Mouse (Mus musculus) CH12.LX (cell line): ENCODE measurements at regions not wholly inside any gene's neighbourhood (a gene's known extent, or its start where the extent isn't known, plus 50 kb on each side); places are given as distances from the start of the nearest gene placed in this dataset.

Source experiments
- DNase-seq: peaks from one replicate; pipeline ENCODE4 v3.0.0-alpha.2; 2013; ENCODE audit errors: extremely low read depth
- H3K27ac ChIP-seq: 2 replicates; pipeline ENCODE4 v1.5.1; 2012; ENCODE audit warnings: low read depth, mild to moderate bottlenecking, control low read depth, moderate library complexity; ENCODE audit not compliant: insufficient read depth
- H3K27me3 ChIP-seq: replicated peaks from 2 replicates; pipeline ENCODE3; 2012; ENCODE audit warnings: inconsistent platforms
- H3K36me3 ChIP-seq, 2 experiments: replicated peaks in 1 of 2; 2 replicates each; pipeline versions ENCODE3 to v1.6.1; 2012; ENCODE audit warnings: inconsistent platforms in 1 of 2, low read length in 1 of 2, mild to moderate bottlenecking in 1 of 2, mixed read lengths in 1 of 2, moderate library complexity in 1 of 2; ENCODE audit not compliant: control insufficient read depth in 1 of 2, insufficient read depth in 1 of 2
- H3K4me1 ChIP-seq, 2 experiments: 2 replicates each; pipeline ENCODE4 v1.6.1; 2012; ENCODE audit warnings: inconsistent platforms in 1 of 2, moderate library complexity in 1 of 2; ENCODE audit not compliant: insufficient read depth in 2 of 2, control insufficient read depth in 1 of 2
- H3K4me2 ChIP-seq: 2 replicates; pipeline ENCODE4 v1.6.1; 2012; ENCODE audit warnings: low read depth, mild to moderate bottlenecking, control low read depth; ENCODE audit not compliant: poor library complexity, insufficient read depth, severe bottlenecking
- H3K4me3 ChIP-seq, 3 experiments: fragments of 150-350 bp in 1 of 3; sonication (generic) in 1 of 3; replicated peaks in 1 of 3; 2 replicates each; pipeline versions ENCODE3 to v1.5.1; 2011 to 2012; ENCODE audit warnings: low read depth in 2 of 3, low read length in 2 of 3, mild to moderate bottlenecking in 2 of 3, moderate library complexity in 2 of 3, control low read depth in 1 of 3, improper control_type of control experiment in 1 of 3, inconsistent platforms in 1 of 3, mixed read lengths in 1 of 3; ENCODE audit not compliant: poor library complexity in 1 of 3
- H3K79me2 ChIP-seq: replicated peaks from 2 replicates; pipeline ENCODE4 v1.6.1; 2012; ENCODE audit warnings: mild to moderate bottlenecking, moderate library complexity; ENCODE audit not compliant: control insufficient read depth, poor library complexity, insufficient read depth, severe bottlenecking; ENCODE audit errors: extremely low read depth
- H3K9ac ChIP-seq: 2 replicates; pipeline ENCODE4 v1.6.1; 2012; ENCODE audit warnings: low read depth, mild to moderate bottlenecking, control low read depth, moderate library complexity; ENCODE audit not compliant: insufficient read depth
- H3K9me3 ChIP-seq: replicated peaks from 2 replicates; pipeline ENCODE3; 2012; ENCODE audit warnings: low read length, inconsistent platforms, mixed read lengths
- CHD1 ChIP-seq: IDR thresholded peaks from 2 replicates; pipeline ENCODE4 v1.6.1; 2012; ENCODE audit warnings: low read depth, low read length, improper control_type of control experiment, inconsistent platforms
- CTCF ChIP-seq, 2 experiments: IDR thresholded peaks in 1 of 2; conservative IDR thresholded peaks in 1 of 2; 2 replicates each; pipeline ENCODE4 v1.5.1; 2011 to 2012; ENCODE audit warnings: low read depth in 2 of 2, low read length in 2 of 2, improper control_type of control experiment in 1 of 2, inconsistent platforms in 1 of 2, mild to moderate bottlenecking in 1 of 2, moderate library complexity in 1 of 2
- E2F4 ChIP-seq: IDR thresholded peaks from 2 replicates; pipeline ENCODE4 v1.6.1; 2011; ENCODE audit warnings: low read depth, low read length, improper control_type of control experiment; ENCODE audit not compliant: insufficient replicate concordance
- MXI1 ChIP-seq: IDR thresholded peaks from 2 replicates; pipeline ENCODE4 v1.6.1; 2011; ENCODE audit warnings: mild to moderate bottlenecking, low read depth, low read length, improper control_type of control experiment
- MYC ChIP-seq: IDR thresholded peaks from 2 replicates; pipeline ENCODE4 v1.6.1; 2011; ENCODE audit warnings: low read depth, mild to moderate bottlenecking, improper control_type of control experiment, low read length
- POLR2A ChIP-seq: IDR thresholded peaks from 2 replicates; pipeline ENCODE4 v1.6.1; 2011; ENCODE audit warnings: low read depth, mild to moderate bottlenecking, improper control_type of control experiment, low read length
- POLR2AphosphoS2 ChIP-seq: IDR thresholded peaks from 2 replicates; pipeline ENCODE4 v1.6.1; 2011; ENCODE audit warnings: low read depth, low read length, improper control_type of control experiment
- RCOR1 ChIP-seq: conservative IDR thresholded peaks from 2 replicates; pipeline ENCODE4 v1.6.1; 2012; ENCODE audit warnings: low read depth, mild to moderate bottlenecking, inconsistent platforms, low read length, improper control_type of control experiment
- SIN3A ChIP-seq: IDR thresholded peaks from 2 replicates; pipeline ENCODE4 v1.6.1; 2012; ENCODE audit warnings: low read length, improper control_type of control experiment, inconsistent platforms
- SMC3 ChIP-seq: IDR thresholded peaks from 2 replicates; pipeline ENCODE4 v1.6.1; 2011; ENCODE audit warnings: low read depth, low read length, improper control_type of control experiment
- TBP ChIP-seq: conservative IDR thresholded peaks from 2 replicates; pipeline ENCODE4 v1.6.1; 2011; ENCODE audit warnings: low read depth, low read length, improper control_type of control experiment
- UBTF ChIP-seq: IDR thresholded peaks from 2 replicates; pipeline ENCODE4 v1.6.1; 2012; ENCODE audit warnings: low read depth, mild to moderate bottlenecking, inconsistent platforms, low read length, improper control_type of control experiment, moderate library complexity
- USF1 ChIP-seq: IDR thresholded peaks from 2 replicates; pipeline ENCODE4 v1.6.1; 2014; ENCODE audit warnings: low read depth, mild to moderate bottlenecking, inconsistent platforms, low read length, improper control_type of control experiment
- ZKSCAN1 ChIP-seq: IDR thresholded peaks from 2 replicates; pipeline ENCODE4 v1.6.1; 2012; ENCODE audit warnings: low read depth, inconsistent platforms, low read length, improper control_type of control experiment, borderline replicate concordance
- ZMIZ1 ChIP-seq: IDR thresholded peaks from 2 replicates; pipeline ENCODE4 v1.6.1; 2012; ENCODE audit warnings: low read depth, mild to moderate bottlenecking, inconsistent platforms, low read length, improper control_type of control experiment
- dilution Hi-C: fragments of 300-500 bp; cut with MboI; formaldehyde crosslinking; loops from 2 replicates; pipeline ENCODE4 v1.14.3; 2020; ENCODE audit warnings: low sequenced_read_pairs; ENCODE audit not compliant: extremely low pct_unique_long_range_greater_than_20kb, extremely low pct_ligation_motif_present
- in situ Hi-C: fragments of 300-500 bp; cut with MboI; formaldehyde crosslinking; loops from 3 replicates; pipeline ENCODE4 v1.14.3; 2019; ENCODE audit warnings: low sequenced_read_pairs, low pct_ligation_motif_present, low pct_unique_long_range_greater_than_20kb, mixed read lengths

GRCm38 (mm10) chr14:31946032-31946431, 82.8 kb upstream of the Galnt15 start:
- H3K27me3 ChIP-seq = no peaks in the 10 kb centered on the region
- in situ Hi-C loops = loop anchor here (10.0 kb wide), 1 partner anchor 291 kb away; no protein-coding TSS in a partner anchor
- no peak for TF ChIP-seq RCOR1
- no peak for TF ChIP-seq SMC3
- TF ChIP-seq CTCF (conservative IDR thresholded peaks at IDR 0.05 in 1 of 2, IDR thresholded peaks at IDR 0.05 in 1 of 2; ENCODE audit: low read depth in 2 of 2, low read length in 2 of 2) = no peak
- TF ChIP-seq CHD1 = no peak
- no peak for TF ChIP-seq SIN3A
- TF ChIP-seq UBTF = no peak
- no peak for TF ChIP-seq ZMIZ1
- no peak for TF ChIP-seq ZKSCAN1
- TF ChIP-seq MXI1 = no peak
- no peak for TF ChIP-seq POLR2A
- no peak for TF ChIP-seq TBP
- no peak for TF ChIP-seq USF1
- no peak for TF ChIP-seq MYC
- TF ChIP-seq, all 38 proteins: peak for 0
- no peaks in the 10 kb centered on the region for H3K9me3 ChIP-seq
- H3K27ac ChIP-seq = no peak overlapping the region
- no peaks in the 10 kb centered on the region for H3K36me3 ChIP-seq
- H3K4me2 ChIP-seq = no peak overlapping the region
- dilution Hi-C loops = no loop called here
- no peak overlapping the region for H3K4me3 ChIP-seq
- no peaks in the 10 kb centered on the region for H3K79me2 ChIP-seq
- DNase-seq = no peak
- H3K4me1 ChIP-seq = peaks cover 0 to 4% of the 10 kb centered on the region in 2 experiments; a peak in 1 of 4 replicates
- H3K9ac ChIP-seq = no peak overlapping the region

- Histone ChIP-seq H3K4me2 (no peak overlapping the region), H3K9me3 (no peaks in the 10 kb centered on the region), H3K4me1 (peaks cover 0 to 2% of the 10 kb centered on the region in 2 experiments; a peak in 1 of 4 replicates), H3K79me2 (no peaks in the 10 kb centered on the region), H3K9ac (no peak overlapping the region), H3K36me3 (no peaks in the 10 kb centered on the region), H3K27me3 (no peaks in the 10 kb centered on the region), H3K27ac (no peak overlapping the region), H3K4me3 (no peak overlapping the region)
- no peak for DNase-seq
- dilution Hi-C loops (no loop called here), in situ Hi-C loops (loop anchor here (10.0 kb wide), 1 partner anchor 292 kb away; no protein-coding TSS in a partner anchor)
- no peak for TF ChIP-seq E2F4
Measured at GRCm38 (mm10) chr14:31947246-31947645, 81.5 kb upstream of the Galnt15 start.

GRCm38 (mm10) chr14:31951894-31952293, 76.9 kb upstream of the Galnt15 start:
- H3K4me1 ChIP-seq = peaks cover 0 to 6% of the 10 kb centered on the region in 2 experiments; a peak in 1 of 4 replicates
- DNase-seq = no peak
- no peaks in the 10 kb centered on the region for H3K79me2 ChIP-seq
- in situ Hi-C loops (no loop called here), dilution Hi-C loops (no loop called here)
- no peak overlapping the region for H3K4me2 ChIP-seq
- no peaks in the 10 kb centered on the region for H3K36me3 ChIP-seq
- no peak overlapping the region for H3K4me3 ChIP-seq
- H3K27me3 ChIP-seq = no peaks in the 10 kb centered on the region
- no peak overlapping the region for H3K27ac ChIP-seq
- no peak overlapping the region for H3K9ac ChIP-seq
- no peaks in the 10 kb centered on the region for H3K9me3 ChIP-seq
- TF ChIP-seq POLR2AphosphoS2 = no peak
- TF ChIP-seq, all 38 proteins: peak for 0
